Mouse (Mus musculus) gonadal fat pad, adult 2 months (tissue): ENCODE results near the gene Pccb. TPM values are rescaled to one million over a fixed set of nuclear protein-coding genes. Genes with fewer than 3 reads are reported as not detected.

Experiments used
- DNase-seq: peaks from one replicate; pipeline ENCODE4 v3.0.0-alpha.2; 2012; ENCODE audit warnings: low read depth
- polyA plus RNA-seq: library from polyadenylated mRNA; depleted of rRNA; stranded (reverse); fragments of >200 nt; gene quantifications from 2 replicates; pipeline ENCODE4 v1.2.3, GENCODE M21; 2012; rRNA removed

The Pccb gene
- polyA plus RNA-seq, result 136 and 150 TPM in 2 replicates

- no peak for DNase-seq
Measured at GRCm38 (mm10) chr9:101034448-101035098, at the start of gene Pccb. Gene Pccb, minus strand, starts transcription at chr9:101034898.

GRCm38 (mm10) chr9:101083728-101084127 lies 49.0 kb upstream of the Pccb start:
- no peak for DNase-seq

- no peak for DNase-seq
Measured at GRCm38 (mm10) chr9:101080046-101080685, 45.5 kb upstream of the Pccb start.

- DNase-seq, result no peak
Measured at GRCm38 (mm10) chr9:101078579-101078978, 43.9 kb upstream of the Pccb start.

- DNase-seq, result no peak
Measured at GRCm38 (mm10) chr9:101077486-101077885, 42.8 kb upstream of the Pccb start.

GRCm38 (mm10) chr9:101076095-101076875 lies 41.6 kb upstream of the Pccb start:
- DNase-seq, result no peak

GRCm38 (mm10) chr9:101075694-101076093 lies 41.0 kb upstream of the Pccb start:
- no peak for DNase-seq

GRCm38 (mm10) chr9:101075091-101075581 lies 40.4 kb upstream of the Pccb start:
- DNase-seq, result no peak

- DNase-seq, result no peak
Measured at GRCm38 (mm10) chr9:101074332-101075021, 39.8 kb upstream of the Pccb start.

GRCm38 (mm10) chr9:101073987-101074331 lies 39.3 kb upstream of the Pccb start, which contains the start of gene Msl2:
Gene Msl2, plus strand, starts transcription at chr9:101074101.
- DNase-seq, result no peak

GRCm38 (mm10) chr9:101073041-101073986 lies 38.6 kb upstream of the Pccb start:
- no peak for DNase-seq

GRCm38 (mm10) chr9:101072506-101072905 lies 37.8 kb upstream of the Pccb start:
- DNase-seq, result no peak

- DNase-seq, result no peak
Measured at GRCm38 (mm10) chr9:101069781-101070180, 35.1 kb upstream of the Pccb start.

- DNase-seq, result no peak
Measured at GRCm38 (mm10) chr9:101065076-101065602, 30.4 kb upstream of the Pccb start.

GRCm38 (mm10) chr9:101062253-101062780 lies 27.6 kb upstream of the Pccb start:
- no peak for DNase-seq

GRCm38 (mm10) chr9:101061035-101061434 lies 26.3 kb upstream of the Pccb start:
- DNase-seq, result no peak

- no peak for DNase-seq
Measured at GRCm38 (mm10) chr9:101057156-101057555, 22.5 kb upstream of the Pccb start.

- no peak for DNase-seq
Measured at GRCm38 (mm10) chr9:101053279-101053678, 18.6 kb upstream of the Pccb start.

GRCm38 (mm10) chr9:101052691-101053090 lies 18.0 kb upstream of the Pccb start:
- DNase-seq, result no peak

GRCm38 (mm10) chr9:101052007-101052406 lies 17.3 kb upstream of the Pccb start:
- no peak for DNase-seq
